Mouse (Mus musculus) lung, adult 18-20 months (tissue): Measurements from ENCODE around the gene Fgfbp1.

ENCODE experiments used
- DNase-seq, 2 experiments: peaks; one replicate each; pipeline ENCODE4 v3.0.0; 2022; ENCODE audit warnings: mixed read lengths in 2 of 2

The Fgfbp1 gene

GRCm38 (mm10) chr5:43981620-43982019 lies at the start of gene Fgfbp1:
Gene Fgfbp1, minus strand, starts transcription at chr5:43981779.
- DNase-seq = peak; percentile 82 to 89

- no peak for DNase-seq
These were observed 16.9 kb upstream of the Fgfbp1 start for GRCm38 (mm10) chr5:43998295-43998989.

- DNase-seq = no peak
These were observed 16.0 kb upstream of the Fgfbp1 start for GRCm38 (mm10) chr5:43997626-43998025.

- DNase-seq = no peak
These were observed 14.6 kb upstream of the Fgfbp1 start for GRCm38 (mm10) chr5:43996162-43996561.

GRCm38 (mm10) chr5:43994981-43995380 lies 13.4 kb upstream of the Fgfbp1 start:
- DNase-seq = no peak

GRCm38 (mm10) chr5:43990316-43990715 lies 8.7 kb upstream of the Fgfbp1 start:
- DNase-seq = peak; percentile 57 to 67

- DNase-seq = no peak
These were observed 7.4 kb upstream of the Fgfbp1 start for GRCm38 (mm10) chr5:43989017-43989416.

- DNase-seq = no peak
These were observed 4.6 kb upstream of the Fgfbp1 start for GRCm38 (mm10) chr5:43986212-43986611.

GRCm38 (mm10) chr5:43982896-43983295 lies 1.3 kb upstream of the Fgfbp1 start:
- peak in 1 of 2 experiments; percentile 24 for DNase-seq

- DNase-seq = no peak
These were observed 1.2 kb downstream of the Fgfbp1 start for GRCm38 (mm10) chr5:43980397-43980796.

GRCm38 (mm10) chr5:43976821-43977561 lies 4.6 kb downstream of the Fgfbp1 start:
- no peak for DNase-seq

- DNase-seq = no peak
These were observed 7.4 kb downstream of the Fgfbp1 start for GRCm38 (mm10) chr5:43974166-43974565.

- DNase-seq = no peak
These were observed 10.4 kb downstream of the Fgfbp1 start for GRCm38 (mm10) chr5:43971156-43971555.

GRCm38 (mm10) chr5:43970532-43970931 lies 11.0 kb downstream of the Fgfbp1 start:
- DNase-seq = no peak

- no peak for DNase-seq
These were observed 12.9 kb downstream of the Fgfbp1 start for GRCm38 (mm10) chr5:43968634-43969033.

- no peak for DNase-seq
These were observed 20.5 kb downstream of the Fgfbp1 start for GRCm38 (mm10) chr5:43961056-43961455.

- no peak for DNase-seq
These were observed 21.6 kb downstream of the Fgfbp1 start for GRCm38 (mm10) chr5:43959884-43960440.

GRCm38 (mm10) chr5:43953241-43953640 lies 28.3 kb downstream of the Fgfbp1 start:
- no peak for DNase-seq

GRCm38 (mm10) chr5:43948748-43949275 lies 32.8 kb downstream of the Fgfbp1 start:
- peak; percentile 37 to 66 for DNase-seq

GRCm38 (mm10) chr5:43948111-43948743 lies 33.4 kb downstream of the Fgfbp1 start:
- peak; percentile 94 to 95 for DNase-seq

GRCm38 (mm10) chr5:43947330-43947977 lies 34.1 kb downstream of the Fgfbp1 start:
- peak; percentile 5 to 6 for DNase-seq

GRCm38 (mm10) chr5:43933269-43933668 lies 48.3 kb downstream of the Fgfbp1 start:
- no peak for DNase-seq
